Mouse (Mus musculus) thymus, adult 2 months (tissue): ENCODE data around the gene Ccdc6.

Experiments used
- CTCF ChIP-seq: fragments of 200-500 bp; IDR thresholded peaks from 2 replicates; pipeline ENCODE4 v1.5.1; 2012; ENCODE audit warnings: mild to moderate bottlenecking, control low read depth, low read length, moderate library complexity, borderline replicate concordance; ENCODE audit not compliant: control insufficient read depth, poor library complexity, insufficient read depth; ENCODE audit errors: extremely low read depth
- POLR2A ChIP-seq: fragments of 200-500 bp; IDR thresholded peaks from 2 replicates; pipeline ENCODE4 v1.6.1; 2012; ENCODE audit warnings: mild to moderate bottlenecking, low read length, control low read depth, moderate library complexity; ENCODE audit not compliant: control insufficient read depth, poor library complexity, insufficient read depth; ENCODE audit errors: extremely low read depth

- TF ChIP-seq POLR2A (no peak), CTCF (no peak)
Observed at GRCm38 (mm10) chr10:70120671-70121405, 23.9 kb downstream of the Ccdc6 start.
